Mouse (Mus musculus): ENCODE measurements around the gene Ubash3a.

Gene Ubash3a

GRCm38 (mm10) chr17:31216068-31216955, 8.6 kb downstream of the Ubash3a start:
- DNase-seq = no peak

DNA sequence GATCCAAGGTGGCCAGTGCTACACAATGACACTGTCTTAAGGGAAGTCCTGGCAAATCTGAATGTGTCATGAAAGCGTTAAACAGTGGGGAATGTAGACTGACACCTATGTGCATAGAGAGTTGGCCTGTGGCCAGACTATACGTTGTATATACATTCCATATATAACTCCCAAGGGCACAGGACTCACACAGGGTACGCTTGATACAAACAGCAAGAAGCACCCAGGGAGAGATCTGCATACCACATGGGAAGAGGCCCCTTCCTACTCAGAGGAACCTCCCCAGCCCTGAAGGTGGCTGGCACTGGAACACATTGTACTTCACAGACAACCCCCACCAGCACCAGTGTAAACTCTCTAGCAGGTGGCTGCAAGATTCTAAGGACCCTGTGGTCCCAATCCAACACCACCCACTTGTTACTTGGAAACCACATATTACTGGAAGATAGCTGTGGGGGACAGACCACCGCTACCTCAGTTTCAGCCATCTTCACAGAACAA, 15.2 kb downstream of the Ubash3a start:
- no peak for DNase-seq

DNA sequence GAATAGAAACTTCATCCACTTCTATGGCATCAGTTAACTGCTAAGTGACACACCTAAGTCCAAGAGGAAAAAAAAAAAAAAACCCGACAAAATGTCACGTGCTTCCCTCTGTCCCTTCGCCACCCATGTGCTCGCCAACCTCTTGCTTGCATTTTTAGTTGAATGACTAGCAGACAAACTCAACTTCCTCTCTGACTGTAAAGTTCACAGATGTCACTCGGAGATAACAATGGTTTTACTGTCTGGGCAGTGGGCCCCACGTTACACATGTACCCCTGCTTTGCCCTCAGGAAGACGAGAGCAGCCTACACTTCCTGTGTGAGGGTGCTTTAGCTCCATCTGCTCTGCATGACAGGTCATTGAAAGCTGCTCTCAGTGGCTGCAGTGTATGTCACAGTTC, 16.2 kb downstream of the Ubash3a start:
- no peak for DNase-seq

GRCm38 (mm10) chr17:31224591-31224990, 16.9 kb downstream of the Ubash3a start:
- DNase-seq = no peak

DNA sequence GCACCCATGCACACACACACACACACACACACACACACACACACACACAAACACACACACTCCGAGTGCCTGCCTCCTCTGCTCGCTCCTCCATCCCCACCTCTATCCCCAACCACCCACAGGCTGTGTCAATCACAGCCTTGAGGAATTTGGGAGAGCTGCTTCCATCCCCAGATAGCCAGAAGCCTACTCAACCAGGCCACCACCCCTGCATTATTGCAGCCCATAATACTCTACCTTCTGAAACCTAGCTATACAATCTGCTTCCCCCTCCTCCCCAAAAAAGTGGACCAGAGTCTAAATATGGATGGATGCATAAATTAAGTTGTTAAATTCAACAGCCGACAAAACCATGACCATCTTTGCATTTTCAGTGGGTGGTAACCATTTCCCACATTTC, 18.7 kb downstream of the Ubash3a start:
- no peak for DNase-seq

- DNase-seq = no peak
Observed at GRCm38 (mm10) chr17:31226931-31227330, 19.3 kb downstream of the Ubash3a start.

GRCm38 (mm10) chr17:31231780-31232179, 24.1 kb downstream of the Ubash3a start:
- no peak for DNase-seq

DNA sequence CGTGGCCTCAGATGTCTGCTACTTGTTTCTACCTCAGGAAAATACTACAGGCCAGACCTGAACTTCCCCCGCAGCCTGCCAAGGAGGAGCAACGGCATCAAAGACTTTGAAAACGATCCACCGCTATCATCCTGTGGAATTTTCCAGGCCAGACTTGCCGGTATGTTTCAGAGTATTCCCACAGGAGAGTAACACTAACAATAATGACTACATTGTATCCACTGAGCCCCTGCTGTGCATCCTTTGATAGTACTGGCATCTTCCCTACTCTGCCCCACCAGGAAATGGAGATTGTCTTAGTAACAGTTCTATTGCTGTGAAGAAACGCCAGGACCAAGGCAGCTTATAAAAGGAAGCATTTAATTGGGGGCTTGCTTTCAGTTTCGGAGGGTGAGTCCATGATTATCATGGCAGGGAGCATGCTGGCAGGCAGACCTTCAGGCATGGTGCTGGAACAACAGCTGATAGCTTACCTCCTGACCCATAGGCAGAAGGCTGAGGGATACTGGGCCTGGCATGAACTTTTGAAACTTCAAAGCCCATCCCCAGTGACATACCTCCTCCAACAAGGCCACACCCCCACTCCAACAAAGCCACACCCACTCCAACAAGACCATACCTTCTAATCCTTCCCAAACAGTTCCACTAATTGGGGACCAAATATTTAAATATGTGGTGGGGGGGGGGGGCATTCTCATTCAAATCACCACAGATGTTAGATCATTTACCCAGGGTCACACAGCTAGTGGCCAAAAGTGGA, 24.8 kb downstream of the Ubash3a start:
- no peak for DNase-seq

- DNase-seq = no peak
Observed at GRCm38 (mm10) chr17:31235915-31236314, 28.2 kb downstream of the Ubash3a start.

- no peak for DNase-seq
Observed at GRCm38 (mm10) chr17:31238234-31239020, 30.8 kb downstream of the Ubash3a start.

DNA sequence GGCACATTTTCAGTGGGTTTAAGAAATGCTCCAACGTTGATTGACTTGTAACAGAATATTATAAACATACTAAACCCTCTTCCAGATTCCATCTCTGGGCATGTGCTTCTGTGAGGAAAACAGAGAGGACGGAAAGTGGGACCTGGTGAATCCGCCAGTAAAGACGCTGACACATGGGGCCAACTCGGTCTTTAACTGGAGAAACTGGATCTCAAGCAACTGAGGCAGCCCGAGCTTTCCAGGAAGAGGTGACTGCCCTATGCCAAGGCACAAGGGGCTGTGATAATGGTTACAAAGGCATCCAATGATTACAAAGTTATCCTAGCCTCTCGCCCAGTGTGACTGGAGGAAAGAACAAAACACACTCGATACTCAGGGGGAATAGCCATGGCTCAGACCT, 33.5 kb downstream of the Ubash3a start:
- DNase-seq = no peak

- DNase-seq = no peak
Observed at GRCm38 (mm10) chr17:31242764-31243163, 35.1 kb downstream of the Ubash3a start.

DNA sequence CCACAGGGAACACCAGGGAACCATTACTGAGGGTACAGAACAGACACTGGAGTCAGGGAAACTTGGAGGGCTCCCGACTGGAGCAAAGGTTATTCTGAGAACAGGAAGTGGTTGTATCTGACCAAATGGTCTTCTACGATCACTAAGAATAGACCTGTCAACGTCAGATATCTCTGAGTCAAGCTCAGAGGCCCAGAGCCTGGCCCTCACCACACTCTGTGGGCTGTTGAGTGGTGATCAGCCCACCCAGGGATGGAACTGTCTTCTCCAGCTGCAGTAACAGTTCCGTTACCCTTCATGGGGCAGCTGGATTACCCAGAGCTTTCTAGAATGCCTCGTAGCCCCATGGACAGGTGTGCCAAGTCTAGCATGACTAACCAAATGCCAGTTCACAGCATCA, 37.6 kb downstream of the Ubash3a start:
- no peak for DNase-seq

DNA sequence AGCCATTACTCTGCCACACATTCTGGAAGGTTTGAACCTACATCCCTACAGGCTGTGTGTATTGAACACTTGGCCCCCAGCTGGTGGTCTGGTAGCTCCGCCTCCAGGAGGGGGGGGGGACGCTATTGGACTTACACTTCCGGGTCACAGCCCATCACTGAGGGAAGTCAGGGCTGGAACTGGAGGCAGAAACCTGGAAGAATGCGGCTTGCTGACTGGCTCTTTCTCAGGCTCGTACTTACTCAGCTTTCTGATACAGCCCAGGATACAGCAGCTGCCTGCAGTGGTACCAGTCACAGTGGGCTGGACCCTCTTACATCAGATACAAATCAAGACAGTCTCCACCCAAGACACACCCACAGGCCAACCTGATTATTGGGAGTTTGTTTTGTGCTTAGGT, 39.5 kb downstream of the Ubash3a start:
- DNase-seq = no peak

- DNase-seq = no peak
Observed at GRCm38 (mm10) chr17:31253951-31254350, 46.3 kb downstream of the Ubash3a start.

DNA sequence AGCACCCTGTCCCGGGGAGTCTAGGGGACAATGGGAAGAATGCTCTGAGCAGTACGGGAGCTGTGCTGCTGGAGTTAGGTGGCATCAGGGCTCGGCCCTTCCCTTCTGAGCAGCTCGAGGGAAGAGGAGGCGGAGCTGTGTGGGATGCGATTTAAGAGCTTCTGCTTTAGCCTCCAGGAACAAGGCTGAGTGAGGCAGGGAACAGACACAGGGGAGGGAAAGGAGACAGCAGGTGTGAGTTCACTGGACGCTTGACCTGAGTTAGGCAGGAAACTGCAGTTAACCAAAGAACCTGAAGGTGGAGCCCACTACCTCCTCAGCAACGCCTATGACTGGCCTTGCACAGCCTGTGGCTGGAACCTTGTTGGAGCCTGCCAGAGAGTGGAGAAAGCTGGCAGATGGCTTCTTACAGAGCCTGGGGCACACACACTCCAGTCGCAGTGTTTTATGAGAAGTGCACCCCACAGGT, 46.8 kb downstream of the Ubash3a start:
- peak; percentile 68 for DNase-seq

GRCm38 (mm10) chr17:31257149-31257548, 49.5 kb downstream of the Ubash3a start:
- DNase-seq = no peak

GRCm38 (mm10) chr17:31257898-31258297, 50.2 kb downstream of the Ubash3a start:
- no peak for DNase-seq

DNA sequence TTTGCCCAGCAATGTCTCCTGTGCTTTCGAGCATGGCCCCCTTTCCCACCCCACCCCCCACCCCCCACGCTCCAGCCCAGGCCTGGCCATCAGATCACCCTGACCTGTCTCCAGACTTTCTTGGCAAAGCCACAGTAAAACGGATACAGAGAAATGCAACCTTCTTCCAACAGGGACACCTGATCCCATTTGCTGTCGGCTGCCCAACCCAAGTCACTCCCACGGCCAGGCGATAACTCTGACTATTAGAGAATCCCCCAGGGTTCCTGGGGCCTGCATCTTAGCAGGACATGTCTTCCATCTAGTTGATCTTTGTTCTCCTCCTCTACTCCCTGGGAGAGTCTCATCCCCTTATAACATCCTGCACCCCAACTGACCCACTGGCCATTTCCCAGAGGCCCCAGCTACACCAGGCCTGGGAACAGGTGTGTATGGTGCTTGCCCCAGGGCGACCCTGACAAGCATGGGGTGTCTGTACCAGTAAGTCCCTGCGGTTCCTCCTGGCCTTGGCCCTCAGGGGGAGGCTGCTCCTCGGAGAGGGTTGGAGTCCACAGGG, 50.7 kb downstream of the Ubash3a start:
- DNase-seq = no peak

DNA sequence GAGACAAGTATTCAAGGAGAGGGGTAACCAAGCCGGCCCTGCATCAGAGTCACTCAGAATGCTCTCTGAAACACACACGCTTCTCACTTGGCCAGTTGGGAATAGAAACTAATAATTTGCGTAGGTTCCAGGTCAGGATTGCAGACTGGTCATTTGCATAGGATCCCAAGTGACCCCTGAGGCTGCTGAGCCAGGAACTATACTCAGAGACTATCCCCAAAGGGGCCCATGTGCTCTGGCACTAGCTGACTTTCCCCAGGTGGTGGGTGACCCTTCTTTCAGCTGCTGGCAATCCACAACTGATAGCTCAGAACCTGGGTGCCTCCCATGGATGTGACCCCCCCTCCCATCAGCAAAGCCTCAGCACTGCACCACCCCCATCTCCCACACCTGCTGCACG, 51.5 kb downstream of the Ubash3a start:
- no peak for DNase-seq

DNA sequence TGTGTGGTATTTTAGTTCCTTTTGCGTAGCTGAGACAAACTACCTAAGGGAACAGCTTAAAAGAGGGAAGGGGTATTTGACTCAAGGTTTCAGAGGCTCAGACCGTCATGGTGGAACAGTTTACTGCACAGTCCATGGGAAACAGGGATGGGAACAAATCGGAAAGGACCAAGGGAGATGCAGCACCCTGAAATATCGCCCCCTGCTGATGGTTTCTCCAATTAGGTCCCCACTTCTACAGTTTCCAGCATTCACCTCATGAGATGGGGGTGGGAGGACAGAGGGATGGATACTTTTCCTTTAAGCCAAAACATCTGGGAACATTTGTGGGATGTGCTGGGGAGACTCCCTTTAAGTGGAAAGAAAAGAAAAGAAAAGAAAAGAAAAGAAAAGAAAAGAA, 52.2 kb downstream of the Ubash3a start:
- DNase-seq = no peak

GRCm38 (mm10) chr17:31260430-31260829, 52.8 kb downstream of the Ubash3a start:
- DNase-seq = no peak

DNA sequence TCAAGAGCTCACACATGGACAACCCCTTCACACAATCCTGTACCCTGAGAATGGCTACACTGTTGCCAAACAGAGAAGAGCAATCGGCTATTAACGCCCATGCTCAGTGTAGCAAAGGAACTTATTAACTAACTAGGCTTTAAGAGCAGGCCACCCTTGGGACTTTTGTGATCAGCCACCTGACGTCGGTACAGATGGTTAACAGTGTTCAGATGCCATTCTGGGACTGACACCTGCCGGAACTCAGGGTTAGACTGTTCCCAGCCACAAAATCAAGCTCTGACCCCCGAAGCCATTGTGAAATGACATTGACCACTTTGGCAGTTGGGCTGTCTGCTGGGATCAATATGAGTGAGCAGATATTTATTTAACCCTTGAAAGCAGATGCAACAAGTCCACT, 53.7 kb downstream of the Ubash3a start:
- no peak for DNase-seq

Data from layer of hippocampus, adult 9-11 months (tissue).